Mouse (Mus musculus): ENCODE results near the gene Prepl. TPM values are rescaled to one million over a fixed set of nuclear protein-coding genes. Genes with fewer than 3 reads are reported as not detected.

The Prepl gene
- polyA plus RNA-seq, 1 experiment, result 17.1 TPM

DNA sequence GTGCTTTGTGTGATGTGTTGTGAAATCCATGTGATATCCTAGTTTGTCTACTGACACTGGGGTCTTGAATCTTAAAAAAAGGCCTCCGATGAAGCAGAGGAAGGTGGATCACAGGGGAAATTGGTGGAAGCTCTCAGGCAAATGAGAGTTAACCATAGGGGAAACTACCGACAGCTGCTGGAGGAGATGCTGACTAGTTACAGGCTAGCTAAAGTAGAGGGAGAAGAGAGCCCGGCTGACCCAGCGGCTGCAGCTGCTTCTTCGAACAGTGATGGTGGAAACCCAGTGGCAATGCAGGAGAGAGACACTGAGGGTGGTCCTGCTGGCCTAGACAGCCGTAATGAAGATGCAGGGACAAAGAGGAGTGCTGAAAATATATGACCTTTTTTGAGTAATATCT is 76.6 kb downstream of the Prepl start:
- H3K79me2 ChIP-seq (ENCODE audit: control insufficient read depth, insufficient read depth), result no peaks in the 10 kb centered on the region
- H3K36me3 ChIP-seq (ENCODE audit: control insufficient read depth, insufficient read depth), result peaks cover 13% of the 10 kb centered on the region
- no peaks in the 10 kb centered on the region for H3K79me3 ChIP-seq (ENCODE audit: low read depth)
- H3K27me3 ChIP-seq (ENCODE audit: control insufficient read depth, insufficient read depth, insufficient read length), result no peaks in the 10 kb centered on the region
- TF ChIP-seq CEBPB (IDR thresholded peaks at IDR 0.05; ENCODE audit: low read depth), result no peak
- no peak for TF ChIP-seq MAX (IDR thresholded peaks at IDR 0.05)
- TF ChIP-seq FOSL1 (IDR thresholded peaks at IDR 0.05; ENCODE audit: insufficient read depth, low read length, poor library complexity, severe bottlenecking), result no peak
- no peak for TF ChIP-seq USF1 (IDR thresholded peaks at IDR 0.05; ENCODE audit: low read depth)
- TF ChIP-seq MYOG (IDR thresholded peaks at IDR 0.05; ENCODE audit: control insufficient read depth, extremely low read depth, insufficient read length), result no peak
- TF ChIP-seq MYOD1 (IDR thresholded peaks at IDR 0.05; ENCODE audit: control insufficient read depth, insufficient read length, low read depth), result no peak
- TF ChIP-seq CTCF (IDR thresholded peaks at IDR 0.05; ENCODE audit: control insufficient read depth, insufficient read depth, insufficient read length), result no peak
- H3ac ChIP-seq (ENCODE audit: control insufficient read depth, insufficient read length, low read depth), result no peak overlapping the region
- no peak overlapping the region for H3K4me3 ChIP-seq (ENCODE audit: insufficient read depth, poor library complexity, severe bottlenecking)

Other genes starting within 250 kb of the Prepl start
- 23.3 TPM for gene Ppm1b, start 133.5 kb downstream of the Prepl start, polyA plus RNA-seq (2012; fragmentation: generic; extraction: Trizol)
- 0.04 TPM for gene Slc3a1, start 61.9 kb downstream of the Prepl start, polyA plus RNA-seq (2012; fragmentation: generic; extraction: Trizol)
- gene Camkmt, start 311 bp upstream of the Prepl start, polyA plus RNA-seq (2012; fragmentation: generic; extraction: Trizol), result 1.6 TPM

Measured in C2C12 (cell line).